Mouse (Mus musculus): ENCODE results near the gene Pea15a. TPM values are rescaled to one million over a fixed set of nuclear protein-coding genes. Genes with fewer than 3 reads are reported as not detected.
"Not testable (repeated sequence)": the region's sequence is repeated elsewhere in the genome, so short reads cannot be mapped to it uniquely, and the experiment has no call there.

Gene Pea15a
- total RNA-seq (2021): 10 to 100 TPM; 71.1 to 77.7 TPM
- long read RNA-seq, experiment 1, transcript Pea15a-201 (4 exons, 2,501 nt): major isoform, 161 of 232 reads
- long read RNA-seq, experiment 1, transcript Pea15a-203 (2 exons, 980 nt): minor isoform, 38 of 232 reads
- long read RNA-seq, experiment 1, partial matches to known transcripts: 9 of 232 reads
- long read RNA-seq, experiment 1, other reads (novel, unspliced or antisense): 22 of 232 reads
- long read RNA-seq, experiment 2, transcript Pea15a-203 (2 exons, 980 nt): minor isoform, 22 of 159 reads
- long read RNA-seq, experiment 2, transcript Pea15a-201 (4 exons, 2,501 nt): major isoform, 109 of 159 reads
- long read RNA-seq, experiment 2, partial matches to known transcripts: 6 of 159 reads
- long read RNA-seq, experiment 2, other reads (novel, unspliced or antisense): 22 of 159 reads

DNA sequence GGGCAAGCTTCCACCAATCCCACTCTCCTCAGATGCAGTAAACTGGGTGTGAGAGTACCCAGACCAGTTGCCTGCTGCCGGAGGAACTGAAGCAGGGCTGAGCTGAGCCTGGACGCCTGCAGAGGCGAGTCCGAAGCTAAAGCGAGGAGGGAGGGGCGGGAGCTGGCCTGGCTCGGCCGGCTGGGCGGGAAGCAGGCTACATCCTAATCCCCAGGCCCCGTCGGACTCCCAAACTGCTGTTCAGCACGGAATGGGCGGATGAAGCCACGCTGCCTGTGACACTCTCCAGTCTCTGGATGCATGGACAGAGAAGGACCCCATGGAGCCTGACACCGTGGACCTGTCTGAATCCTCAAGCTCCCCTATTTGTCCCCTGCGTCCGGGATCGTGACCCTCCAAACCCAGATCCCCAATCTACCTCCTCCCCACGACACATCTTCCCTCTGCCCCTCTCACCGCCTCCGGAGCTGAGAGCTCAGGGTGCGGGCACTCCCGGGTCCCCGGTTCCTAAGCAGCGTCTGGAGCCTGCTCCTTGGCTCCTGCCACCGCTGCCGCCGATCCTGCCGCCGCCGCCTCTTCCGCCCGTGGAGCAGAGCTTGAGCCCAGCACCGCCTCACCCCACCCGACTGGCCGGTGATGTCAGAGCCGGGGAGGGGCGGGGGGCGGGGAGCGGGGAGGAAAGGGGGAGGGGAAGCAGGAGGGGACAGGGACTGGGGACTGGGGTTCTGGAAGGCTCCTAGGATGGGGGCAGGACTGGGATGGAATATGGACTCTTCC is at the start of gene Pea15a:
TSS of gene Pea15a (minus strand) at position 664 of the 777 bp plus-strand sequence.
- DNase-seq: peak; percentile 89
- intact Hi-C loops (cut with DNase I): no loop called here

GRCm38 (mm10) chr1:172247679-172248078 is 41.1 kb upstream of the Pea15a start:
- peak; percentile 39 to 63 for DNase-seq
- intact Hi-C loops (cut with DNase I): loop anchor here (5.0 kb wide), 1 partner anchor 85 kb away; no protein-coding TSS in a partner anchor

DNA sequence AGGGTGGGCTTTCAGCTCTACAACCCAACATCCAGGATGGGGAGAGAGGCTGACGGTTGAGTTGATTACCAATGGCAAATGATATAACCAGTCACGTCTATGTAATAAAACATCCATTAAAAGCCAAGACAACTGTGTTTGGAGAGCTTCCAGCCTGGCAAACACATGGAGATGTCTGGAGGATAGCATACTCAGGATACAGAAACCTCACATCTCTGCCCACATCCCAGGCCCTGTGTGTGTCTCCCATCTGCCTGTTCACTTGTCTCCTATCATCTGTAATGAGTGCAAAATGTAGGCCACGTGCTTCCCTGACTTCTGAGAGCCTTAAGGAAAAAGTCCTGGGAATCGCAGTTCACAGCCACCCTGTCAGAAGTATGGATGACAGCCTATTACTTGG is 40.6 kb upstream of the Pea15a start:
- intact Hi-C loops (cut with DNase I): loop anchor here (5.0 kb wide), 1 partner anchor 85 kb away; no protein-coding TSS in a partner anchor
- no peak for DNase-seq

- not testable (repeated sequence) for DNase-seq
- intact Hi-C loops (cut with DNase I): loop anchor here (5.0 kb wide), 1 partner anchor 82 kb away; no protein-coding TSS in a partner anchor
Observed at GRCm38 (mm10) chr1:172244645-172245044, 38.0 kb upstream of the Pea15a start.

- peak; percentile 38 to 59 for DNase-seq
- intact Hi-C loops (cut with DNase I): loop anchor here (2.0 kb wide), 1 partner anchor 19 kb away; no protein-coding TSS in a partner anchor
Observed at GRCm38 (mm10) chr1:172243547-172244205, 37.1 kb upstream of the Pea15a start.

DNA sequence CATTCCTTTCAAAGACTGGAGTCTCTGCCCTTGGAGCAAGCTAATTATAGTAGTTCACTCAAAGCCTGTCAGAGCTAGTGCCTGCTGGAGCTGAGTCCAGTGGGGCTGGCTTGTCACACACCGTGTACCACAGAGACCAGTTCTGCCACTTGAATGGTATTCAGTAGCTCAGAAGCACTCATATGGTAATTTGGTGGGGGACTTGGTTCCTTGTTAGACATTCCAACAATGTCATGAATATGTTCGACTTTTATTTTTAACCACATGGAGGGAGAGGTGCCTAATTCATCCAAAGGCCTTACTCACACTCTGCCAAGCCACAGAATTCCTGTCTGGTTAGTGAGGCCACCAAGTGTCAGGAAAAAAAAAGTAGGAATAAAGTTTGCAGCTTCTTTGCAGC is 35.8 kb upstream of the Pea15a start:
- intact Hi-C loops (cut with DNase I): loop anchor here (2.0 kb wide), 1 partner anchor 18 kb away; no protein-coding TSS in a partner anchor
- peak in 1 of 2 experiments; percentile 46 for DNase-seq

DNA sequence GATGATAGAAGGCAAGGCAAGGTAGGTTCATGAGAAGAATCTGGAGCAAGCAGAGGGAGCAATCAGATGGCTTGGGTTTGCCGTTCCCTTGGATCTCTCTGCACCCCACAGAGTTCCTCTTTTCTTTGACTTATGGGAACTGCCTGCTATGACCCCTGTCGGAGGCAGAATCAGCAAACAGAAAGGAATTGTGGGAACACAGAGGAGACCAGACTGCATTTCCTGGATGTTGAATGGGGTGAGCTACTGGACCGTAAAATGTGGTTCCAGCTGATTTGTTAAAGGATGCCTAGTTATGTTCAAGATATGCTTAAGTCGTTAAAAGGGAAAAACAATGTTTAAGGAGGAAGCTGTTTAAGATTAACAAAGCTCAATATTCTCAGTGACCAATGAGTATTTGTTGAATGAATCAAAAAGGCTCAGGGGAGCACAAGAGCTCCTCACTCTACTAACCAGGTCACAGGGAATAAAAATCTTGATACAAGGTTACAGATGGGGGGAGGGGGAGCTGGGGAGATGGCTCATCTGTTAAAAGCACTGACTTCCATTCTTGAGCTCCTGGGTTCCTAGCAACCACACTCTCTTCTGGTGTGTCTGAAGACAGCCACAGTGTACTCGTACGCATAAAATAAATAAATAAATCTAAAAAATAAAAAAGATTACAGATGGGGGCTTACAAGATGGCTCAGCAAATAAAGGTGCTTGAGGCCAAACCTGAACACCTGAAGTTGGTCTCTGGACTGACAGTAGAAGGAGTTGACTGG is 34.5 kb upstream of the Pea15a start:
- intact Hi-C loops (cut with DNase I): no loop called here
- no peak for DNase-seq

GRCm38 (mm10) chr1:172229215-172229614 is 22.6 kb upstream of the Pea15a start:
- intact Hi-C loops (cut with DNase I): no loop called here
- DNase-seq: no peak

- intact Hi-C loops (cut with DNase I): no loop called here
- DNase-seq: no peak
Observed at GRCm38 (mm10) chr1:172228209-172228608, 21.6 kb upstream of the Pea15a start.

GRCm38 (mm10) chr1:172221297-172222063 is 14.9 kb upstream of the Pea15a start:
- intact Hi-C loops (cut with DNase I): no loop called here
- no peak for DNase-seq

GRCm38 (mm10) chr1:172220414-172220813 is 13.8 kb upstream of the Pea15a start:
- intact Hi-C loops (cut with DNase I): no loop called here
- DNase-seq: peak; percentile 73 to 84

DNA sequence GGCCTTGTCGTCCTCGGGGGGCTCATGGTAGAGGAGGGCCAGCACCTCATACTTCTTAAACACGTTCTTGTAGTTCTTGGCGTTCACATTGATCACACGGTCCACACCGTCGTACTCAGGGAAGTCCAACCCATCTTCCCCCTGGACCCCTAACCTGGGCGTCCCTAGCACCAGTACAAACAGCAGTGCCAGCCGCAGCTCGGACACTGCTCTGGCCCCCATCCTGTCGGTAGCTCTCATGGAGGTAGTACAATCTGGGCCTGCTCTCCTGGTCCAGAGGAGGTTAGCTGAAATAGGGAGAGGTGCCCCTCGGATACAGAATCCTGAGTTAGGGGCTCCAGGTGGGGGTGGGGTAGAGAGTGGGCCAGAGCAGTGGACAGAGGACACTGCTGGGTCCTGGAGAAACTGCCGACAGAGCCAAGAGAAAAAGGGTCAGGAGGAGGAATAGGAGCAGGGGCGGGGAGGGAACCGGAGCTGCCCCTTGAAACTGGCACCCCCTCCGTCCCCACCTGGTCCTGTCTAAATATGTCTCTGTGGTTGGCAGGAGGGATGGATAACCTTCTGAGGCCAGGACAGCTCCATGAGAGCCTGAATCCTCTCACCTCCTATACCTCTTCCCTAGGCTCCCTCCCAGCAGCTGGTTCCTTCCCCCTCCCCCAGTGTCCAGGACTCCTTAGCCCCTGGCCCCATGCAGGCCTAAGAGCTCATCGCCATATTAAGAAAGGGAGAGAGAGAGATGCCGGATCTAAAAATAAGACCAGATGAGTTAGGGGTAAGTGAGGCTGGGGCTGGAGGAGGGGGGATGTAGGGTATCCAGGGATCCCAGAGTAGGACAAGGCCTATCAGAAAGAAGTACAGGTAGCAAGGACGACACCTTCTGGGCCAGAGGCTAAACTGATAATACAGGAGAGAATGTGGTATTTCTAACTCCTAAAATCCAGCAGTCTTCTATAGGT is 13.1 kb upstream of the Pea15a start, which contains the start of gene Casq1:
TSS of gene Casq1 (minus strand) at position 418 of the 956 bp plus-strand sequence.
- intact Hi-C loops (cut with DNase I): loop anchor here (5.0 to 10.0 kb wide), 2 partner anchors 57 to 85 kb away; no protein-coding TSS in a partner anchor
- DNase-seq: no peak

DNA sequence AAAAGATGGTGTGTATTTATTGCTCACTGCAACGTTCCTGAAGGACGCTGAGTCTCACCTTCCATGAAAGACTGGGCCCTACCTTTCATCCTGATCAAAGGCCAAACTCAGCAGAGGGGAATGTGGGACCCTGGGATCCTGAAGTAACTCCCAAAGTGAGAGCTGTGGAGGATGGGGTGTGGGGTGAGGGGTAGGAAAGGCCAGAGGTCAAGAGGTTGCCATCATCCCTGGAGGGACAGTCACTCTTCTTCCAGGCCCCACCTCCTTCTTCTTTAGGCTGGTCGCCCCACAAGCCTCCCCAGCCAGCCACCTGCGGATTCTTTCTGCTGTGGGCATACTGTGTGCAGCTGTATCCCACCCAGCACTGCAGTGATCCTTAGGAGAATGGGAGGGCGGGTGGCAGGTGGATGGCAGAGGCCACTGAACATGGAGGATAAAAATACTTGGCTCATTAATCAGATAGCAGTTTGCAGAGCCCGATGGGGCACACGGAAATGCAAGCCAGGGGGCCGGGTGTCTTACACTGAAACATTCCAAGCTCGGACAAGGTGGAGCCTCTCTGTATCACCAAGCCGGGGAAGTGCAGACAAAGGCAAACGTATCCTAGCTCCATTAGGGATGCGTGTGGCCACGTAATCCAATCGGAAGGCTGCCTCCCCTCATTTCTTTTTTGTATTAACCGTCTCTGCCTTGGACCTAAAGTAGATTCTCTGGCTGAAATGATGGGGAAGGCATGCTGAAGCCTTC is 11.7 kb upstream of the Pea15a start:
- intact Hi-C loops (cut with DNase I): loop anchor here (5.0 to 10.0 kb wide), 2 partner anchors 56 to 86 kb away; no protein-coding TSS in a partner anchor

GRCm38 (mm10) chr1:172217148-172217547 is 10.5 kb upstream of the Pea15a start:
- peak; percentile 97 to 98 for DNase-seq
- intact Hi-C loops (cut with DNase I): loop anchor here (5.0 to 10.0 kb wide), 2 partner anchors 55 to 88 kb away; no protein-coding TSS in a partner anchor

More for the DNA sequence above, 11.7 kb upstream of the Pea15a start:
- DNase-seq: no peak

DNA sequence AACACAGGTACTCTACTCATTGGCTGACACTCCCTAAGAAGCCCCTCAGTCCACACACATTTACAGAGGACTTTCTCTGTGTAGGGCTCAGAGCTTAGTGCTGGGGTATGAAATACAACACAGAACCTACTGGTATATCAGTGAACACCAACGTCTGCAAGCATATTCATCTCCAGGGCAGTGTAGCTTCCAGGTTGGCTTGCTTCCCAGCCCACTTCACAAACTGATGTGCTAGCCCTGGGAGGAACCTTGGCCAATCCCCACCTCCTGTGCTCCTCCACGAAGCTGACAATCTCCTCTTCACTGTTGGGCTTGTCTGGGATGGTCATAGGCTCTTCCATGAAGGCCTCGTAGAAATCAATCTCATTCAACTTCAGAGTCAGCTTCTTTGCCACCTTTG is 8.1 kb upstream of the Pea15a start:
- DNase-seq: peak; percentile 67 to 81
- intact Hi-C loops (cut with DNase I): loop anchor here (5.0 to 10.0 kb wide), 2 partner anchors 52 to 90 kb away; no protein-coding TSS in a partner anchor

DNA sequence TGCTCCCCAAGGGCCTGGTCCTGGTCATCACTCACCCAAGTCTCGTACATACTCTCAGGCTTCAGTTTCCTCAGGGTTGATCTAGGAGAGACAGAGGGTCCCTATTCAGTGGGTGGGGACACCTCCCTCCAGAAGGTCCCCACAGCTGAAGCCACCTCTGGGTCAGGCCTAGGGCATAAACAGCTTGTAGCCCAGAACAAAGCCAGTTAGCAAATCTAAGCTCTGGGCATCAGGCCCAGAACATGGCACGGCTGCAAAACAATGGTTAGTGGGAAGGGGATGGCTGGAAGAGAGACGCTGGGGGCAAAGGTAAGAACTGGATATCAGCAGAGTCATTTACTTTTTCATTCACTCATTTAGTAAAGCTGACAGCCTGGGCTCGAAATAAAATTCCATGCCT is 7.2 kb upstream of the Pea15a start:
- intact Hi-C loops (cut with DNase I): loop anchor here (10.0 kb wide), 1 partner anchor 91 kb away; no protein-coding TSS in a partner anchor
- no peak for DNase-seq

- intact Hi-C loops (cut with DNase I): loop anchor here (10.0 kb wide), 1 partner anchor 92 kb away; no protein-coding TSS in a partner anchor
- DNase-seq: no peak
Observed at GRCm38 (mm10) chr1:172212776-172213175, 6.2 kb upstream of the Pea15a start.
